Mouse (Mus musculus) midbrain, embryonic 12.5 days (tissue): ENCODE measurements around the gene Rpa3. TPM values are rescaled to one million over a fixed set of nuclear protein-coding genes. Genes with fewer than 3 reads are reported as not detected.

Source experiments
- ATAC-seq: fragments of 200-750 bp; cut with Nextera tagmentation; 2 replicates; pipeline ENCODE4 v1.8.0; 2017; ENCODE audit warnings: low read depth, moderate TSS enrichment, moderate library complexity; ENCODE audit not compliant: low FRiP score
- H3K27ac ChIP-seq: fragments of 300-500 bp; sonication (generic); replicated peaks from 2 replicates; pipeline ENCODE4 v1.5.1; 2016; ENCODE audit warnings: mild to moderate bottlenecking
- H3K27me3 ChIP-seq: fragments of 300-500 bp; sonication (generic); 2 replicates; pipeline ENCODE4 v1.6.1; 2016; ENCODE audit warnings: mild to moderate bottlenecking
- H3K36me3 ChIP-seq: fragments of 300-500 bp; sonication (generic); 2 replicates; pipeline ENCODE4 v1.6.1; 2016
- H3K4me1 ChIP-seq: fragments of 300-500 bp; sonication (generic); 2 replicates; pipeline ENCODE4 v1.6.1; 2016
- H3K4me2 ChIP-seq: fragments of 300-500 bp; sonication (generic); replicated peaks from 2 replicates; pipeline ENCODE4 v1.6.1; 2016; ENCODE audit warnings: mild to moderate bottlenecking, moderate library complexity
- H3K4me3 ChIP-seq: fragments of 300-500 bp; sonication (generic); 2 replicates; pipeline ENCODE4 v1.5.1; 2016; ENCODE audit warnings: mild to moderate bottlenecking
- H3K9ac ChIP-seq: fragments of 300-500 bp; sonication (generic); replicated peaks from 2 replicates; pipeline ENCODE4 v1.6.1; 2016; ENCODE audit warnings: mild to moderate bottlenecking, moderate library complexity
- H3K9me3 ChIP-seq: fragments of 300-500 bp; sonication (generic); 2 replicates; pipeline ENCODE4 v1.6.1; 2016; ENCODE audit warnings: mild to moderate bottlenecking
- WGBS: fragments of 180-500 bp; shearing (Covaris S2); methylation state at CpG from one replicate; pipeline ENCODE4 v1.1.7; 2016; 5-methylcytosine and 5-hydroxymethylcytosine counted together
- polyA plus RNA-seq: library from polyadenylated mRNA; unstranded; fragments of >200 nt; fragmentation: Nextera tagmentation; extraction: Ambion mirVana; gene quantifications from 2 replicates; pipeline ENCODE4 v1.2.1, GENCODE M21; 2016

Rpa3 gene
- polyA plus RNA-seq: 149 and 155 TPM in 2 replicates

DNA sequence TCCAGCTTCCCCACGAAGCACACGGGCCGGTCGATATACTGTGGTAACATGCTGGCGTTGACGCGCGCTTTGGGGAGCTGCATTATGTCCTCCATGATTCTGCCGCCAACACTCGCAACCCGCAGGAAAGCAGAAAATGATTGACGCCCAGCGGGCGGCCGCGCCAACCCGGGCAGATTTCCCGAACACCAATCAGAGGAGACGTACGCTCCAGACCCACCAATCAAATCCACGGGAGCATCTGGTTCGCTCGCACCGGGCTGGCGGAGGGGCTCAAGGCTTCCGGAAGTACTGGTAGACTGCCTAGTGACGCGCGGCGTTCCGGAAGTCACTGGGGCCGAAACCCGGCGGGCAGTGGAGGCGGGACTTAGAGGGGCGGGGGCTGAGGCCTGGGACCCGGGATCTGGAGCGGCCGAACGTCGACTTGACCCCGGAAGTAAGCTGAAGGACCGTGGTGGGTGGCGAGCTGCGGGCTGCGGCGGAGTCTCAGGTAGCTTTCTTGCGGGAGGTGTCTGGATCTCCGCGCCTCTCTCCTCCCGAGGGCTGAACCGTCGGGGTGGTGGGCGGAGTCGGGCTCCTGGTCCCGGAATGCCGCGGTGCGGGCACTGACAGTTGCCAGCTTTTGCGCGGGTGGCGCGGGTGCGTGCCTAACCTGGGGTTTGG is at the start of gene Rpa3, which contains the start of the genes Umad1 and Gm45062:
Gene Rpa3, minus strand, starts transcription at position 170 of the 663 bp plus-strand sequence.
Gene Umad1, plus strand, starts transcription at position 285 of the 663 bp plus-strand sequence.
Gene Gm45062, plus strand, starts transcription at position 447 of the 663 bp plus-strand sequence.
- under 1% methylated on average over 64 of the region's 64 CpGs for WGBS
- no peaks in the 10 kb centered on the region for H3K9me3 ChIP-seq
- peak within 1 kb of the TSS; percentile 80 for H3K27ac ChIP-seq
- peak; percentile 100 for ATAC-seq
- H3K4me2 ChIP-seq: peak within 1 kb of the TSS; percentile 82
- H3K4me1 ChIP-seq: peaks cover 17% of the 10 kb centered on the region
- H3K9ac ChIP-seq: peak within 1 kb of the TSS; percentile 78
- peak within 1 kb of the TSS; percentile 80 for H3K4me3 ChIP-seq
- 0 out of 2 replicates have a peak, but pooled peaks cover 3% of the 10 kb centered on the region for H3K36me3 ChIP-seq
- no peaks in the 10 kb centered on the region for H3K27me3 ChIP-seq

DNA sequence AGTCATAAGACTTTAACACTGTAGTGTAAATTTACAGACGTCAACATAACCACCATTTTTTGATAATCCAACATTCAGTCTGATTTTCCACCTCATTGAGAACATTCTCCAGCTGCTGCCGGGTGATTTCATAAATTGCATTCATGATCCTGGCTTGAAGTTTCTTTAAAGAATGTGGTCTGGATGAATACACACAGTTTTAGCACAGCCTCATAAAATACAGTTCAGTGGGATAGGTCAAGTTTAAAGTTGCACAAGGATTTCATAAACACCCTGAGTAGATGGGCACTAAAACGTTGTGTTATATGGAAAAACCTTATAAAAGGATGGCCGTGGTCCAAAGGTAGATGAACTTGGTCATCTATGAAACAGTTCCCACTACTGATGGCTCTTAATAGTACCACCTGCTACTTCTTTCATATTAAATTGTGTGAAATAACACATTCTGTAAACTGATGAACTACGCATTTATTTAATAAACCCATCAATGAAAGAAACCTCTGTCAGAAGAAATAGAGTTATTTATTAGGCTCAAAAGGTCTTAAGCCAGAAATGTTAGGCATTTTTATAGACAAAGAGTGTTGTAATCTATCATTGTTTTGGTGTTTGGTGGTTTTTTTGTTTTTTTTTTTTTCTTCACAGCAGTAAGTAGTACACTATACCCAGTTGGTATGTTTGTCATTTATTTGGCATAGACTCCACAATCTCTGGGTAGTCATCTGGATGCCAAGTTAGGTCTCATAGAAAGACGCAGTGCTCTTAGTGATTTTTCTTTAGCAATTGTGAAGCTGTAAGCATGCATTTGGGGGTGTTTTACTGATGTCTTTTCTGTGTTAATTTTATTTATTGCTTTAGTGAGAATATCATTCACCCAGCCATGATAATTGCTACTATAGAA is 49.2 kb upstream of the Rpa3 start:
- 86% methylated on average over 6 of the region's 6 CpGs for WGBS
- H3K4me2 ChIP-seq: no peak overlapping the region
- ATAC-seq: no peak

DNA sequence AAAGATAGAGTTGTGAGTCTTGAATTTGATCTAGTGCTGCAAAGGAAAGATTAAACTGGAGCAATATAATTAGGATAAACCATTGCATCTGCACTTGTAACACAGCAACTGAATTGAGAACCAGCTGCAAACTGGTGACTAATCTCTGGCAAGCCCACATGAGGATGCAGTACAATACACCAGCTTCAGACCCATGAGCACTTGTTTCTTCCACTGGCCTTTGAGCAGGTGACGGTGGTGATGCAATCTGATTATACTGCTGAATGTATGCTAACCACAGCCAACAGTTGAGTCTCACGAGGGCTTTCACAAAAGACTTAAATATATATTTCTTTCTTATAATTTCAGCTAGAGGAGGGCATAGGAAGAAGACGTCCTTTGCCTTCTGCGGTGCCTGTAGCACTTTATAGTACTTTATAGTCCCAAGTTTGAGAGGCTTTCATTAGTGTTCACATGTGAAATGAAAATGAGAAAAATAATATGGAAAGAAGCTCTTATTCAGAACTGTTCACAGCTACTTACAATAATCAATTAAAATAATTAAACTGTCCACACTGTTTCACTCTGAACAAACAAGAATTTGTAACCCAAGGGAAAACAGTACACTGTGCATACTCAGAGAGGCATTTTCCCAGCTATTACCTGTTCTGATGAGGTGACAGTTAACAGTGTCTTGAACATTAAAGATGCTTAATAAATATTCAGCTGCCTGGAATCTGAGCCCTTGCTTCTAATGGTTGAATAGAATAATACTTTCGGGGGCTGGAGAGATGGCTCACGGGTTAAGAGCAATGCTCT is 40.3 kb upstream of the Rpa3 start:
- no peaks in the 10 kb centered on the region for H3K36me3 ChIP-seq
- 70% methylated on average over 6 of the region's 6 CpGs for WGBS
- ATAC-seq: peak; percentile 78
- H3K27me3 ChIP-seq: no peaks in the 10 kb centered on the region
- peaks cover 2% of the 10 kb centered on the region; the same call in 1 of the 2 replicates for H3K4me1 ChIP-seq
- H3K27ac ChIP-seq: no peak overlapping the region
- H3K9ac ChIP-seq: no peak overlapping the region
- H3K9me3 ChIP-seq: no peaks in the 10 kb centered on the region
- H3K4me3 ChIP-seq: no peak overlapping the region
- no peak overlapping the region for H3K4me2 ChIP-seq

More for the DNA sequence above, 49.2 kb upstream of the Rpa3 start:
- H3K4me3 ChIP-seq: no peak overlapping the region
- no peaks in the 10 kb centered on the region for H3K36me3 ChIP-seq
- H3K9me3 ChIP-seq: no peaks in the 10 kb centered on the region
- no peak overlapping the region for H3K9ac ChIP-seq
- no peaks in the 10 kb centered on the region for H3K27me3 ChIP-seq
- no peaks in the 10 kb centered on the region for H3K4me1 ChIP-seq
- H3K27ac ChIP-seq: no peak overlapping the region

DNA sequence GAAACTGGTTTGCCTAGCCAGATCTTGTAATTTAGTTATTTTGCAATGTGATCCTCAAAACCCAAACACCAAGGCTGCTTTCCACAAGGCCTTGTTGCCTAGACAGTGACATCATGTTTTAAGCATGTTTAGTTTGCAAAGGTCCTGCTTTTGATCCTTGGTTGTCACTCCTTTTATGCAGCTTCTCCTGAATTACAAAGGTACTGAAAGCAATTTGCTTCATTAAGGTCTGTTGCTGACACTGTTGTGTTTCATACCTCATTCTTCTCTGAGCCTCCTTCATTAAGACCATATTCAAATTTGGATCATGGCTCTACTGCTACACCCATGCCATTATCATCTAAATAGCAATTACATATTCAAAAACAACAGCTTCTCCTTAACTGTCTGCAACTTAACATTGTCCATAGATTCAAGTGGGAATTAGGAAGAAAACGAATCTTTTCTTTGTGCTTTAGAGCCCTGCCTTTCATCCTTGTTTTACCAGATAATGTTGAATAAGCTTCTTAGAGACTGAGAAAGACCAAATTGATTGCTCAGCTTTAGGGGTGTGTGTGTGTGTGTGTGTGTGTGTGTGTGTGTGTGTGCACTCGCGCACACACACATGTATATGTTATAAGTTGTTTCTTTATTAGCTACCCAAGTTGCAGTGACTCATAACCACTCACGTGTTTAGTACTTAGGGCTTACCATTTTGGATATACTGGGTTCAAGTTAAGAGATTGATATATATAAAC is 35.2 kb upstream of the Rpa3 start:
- H3K27me3 ChIP-seq: no peaks in the 10 kb centered on the region
- no peak overlapping the region for H3K9ac ChIP-seq
- H3K36me3 ChIP-seq: no peaks in the 10 kb centered on the region
- peak; percentile 62 for ATAC-seq
- H3K4me2 ChIP-seq: no peak overlapping the region
- H3K27ac ChIP-seq: no peak overlapping the region
- WGBS: 64% methylated on average over 4 of the region's 4 CpGs
- no peak overlapping the region for H3K4me3 ChIP-seq
- no peaks in the 10 kb centered on the region for H3K9me3 ChIP-seq
- peaks cover 6% of the 10 kb centered on the region; the same call in 1 of the 2 replicates for H3K4me1 ChIP-seq

DNA sequence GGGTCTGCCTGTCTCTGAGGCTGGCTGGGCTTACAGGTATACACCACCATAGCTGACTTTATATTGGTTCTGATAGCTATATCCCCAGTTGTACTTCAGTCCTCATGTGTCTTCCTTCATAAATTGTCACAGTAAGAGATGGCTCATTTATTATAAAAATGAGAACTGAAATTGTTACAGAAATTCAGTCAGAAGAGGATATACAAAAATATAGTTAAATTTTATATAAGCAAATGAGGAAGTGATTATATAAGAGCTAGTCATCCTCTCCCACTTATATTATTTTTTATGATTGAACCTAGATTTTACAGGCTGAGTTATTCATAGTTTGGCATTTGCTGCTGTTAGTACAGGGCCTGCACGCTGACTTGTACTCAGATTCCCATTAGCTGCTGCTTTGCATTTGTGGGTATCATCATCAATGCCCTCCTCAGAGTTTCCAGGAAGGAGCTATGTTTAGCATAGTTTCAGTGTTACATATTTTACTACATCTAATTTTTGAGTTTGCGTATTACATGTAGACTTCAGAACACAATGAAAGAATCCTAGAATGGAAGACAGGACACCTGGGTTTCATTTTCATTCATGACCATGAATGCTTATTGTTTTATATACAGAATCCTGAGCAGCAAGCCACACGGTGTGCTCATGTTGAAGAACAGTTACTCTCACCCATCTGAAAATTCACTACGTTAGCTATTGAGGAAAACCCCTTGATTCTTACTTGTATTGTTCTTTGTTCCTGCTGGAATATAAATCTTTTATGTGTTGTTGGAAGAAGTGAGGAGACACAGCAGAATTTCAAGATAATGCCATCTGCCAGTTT is 30.0 kb upstream of the Rpa3 start:
- Histone ChIP-seq H3K9me3 (no peaks in the 10 kb centered on the region), H3K4me2 (no peak overlapping the region), H3K27me3 (no peaks in the 10 kb centered on the region), H3K4me3 (no peak overlapping the region), H3K27ac (no peak overlapping the region), H3K9ac (no peak overlapping the region), H3K36me3 (no peaks in the 10 kb centered on the region), H3K4me1 (peaks cover 1% of the 10 kb centered on the region; the same call in 1 of the 2 replicates)
- no peak for ATAC-seq
- WGBS: 86% methylated on average over 4 of the region's 4 CpGs

DNA sequence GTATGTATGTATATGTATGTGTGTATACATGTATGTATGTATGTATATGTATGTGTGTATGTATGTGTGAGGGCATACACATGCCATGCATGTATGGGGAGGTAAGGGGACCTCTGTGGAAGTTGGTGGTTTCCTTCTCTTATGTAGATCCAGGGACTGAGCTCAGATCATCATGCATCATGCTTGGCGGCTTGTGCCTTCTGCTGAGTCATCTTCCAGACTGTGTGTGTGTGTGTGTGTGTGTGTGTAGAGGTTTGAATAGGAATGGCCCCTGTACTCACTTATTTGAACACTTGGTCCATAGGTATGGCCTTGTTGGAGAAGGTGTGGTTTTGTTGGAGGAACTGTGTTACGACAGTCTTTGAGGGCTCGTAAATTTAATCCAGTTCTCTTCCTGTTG is 27.2 kb upstream of the Rpa3 start:
- 100% methylated on average over 3 of the region's 3 CpGs for WGBS
- no peak overlapping the region for H3K9ac ChIP-seq
- ATAC-seq: no peak

DNA sequence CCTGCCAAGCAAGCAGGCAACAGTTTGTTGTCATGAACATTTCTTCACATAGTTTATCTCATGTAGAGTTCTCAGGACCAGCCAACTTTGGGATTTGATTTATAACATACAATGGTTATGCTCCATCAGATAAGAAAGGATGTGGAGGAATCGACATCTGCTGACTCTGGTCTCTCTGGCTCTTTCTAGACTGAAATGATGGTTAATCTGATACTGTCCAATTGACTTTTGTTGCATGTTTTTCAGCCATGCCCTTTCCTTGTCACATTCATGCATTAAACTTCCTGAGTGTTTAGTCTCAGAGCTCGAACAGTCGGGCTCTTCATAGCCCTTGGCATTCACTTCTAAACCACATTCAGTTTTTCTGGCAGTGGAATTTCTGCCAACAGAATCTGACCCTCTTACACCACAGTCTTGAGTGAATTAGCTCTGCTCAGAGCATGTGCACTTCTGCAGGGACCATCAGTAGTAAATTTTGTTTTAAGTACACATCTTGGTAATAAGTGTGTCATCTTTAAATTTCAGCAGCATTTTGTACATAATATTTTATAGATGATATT is 26.5 kb upstream of the Rpa3 start:
- no peak overlapping the region for H3K4me3 ChIP-seq
- no peak overlapping the region for H3K4me2 ChIP-seq
- H3K9me3 ChIP-seq: no peaks in the 10 kb centered on the region
- H3K36me3 ChIP-seq: no peaks in the 10 kb centered on the region
- H3K4me1 ChIP-seq: no peaks in the 10 kb centered on the region
- 92% methylated on average over 3 of the region's 3 CpGs for WGBS
- no peak overlapping the region for H3K27ac ChIP-seq
- no peak for ATAC-seq
- H3K27me3 ChIP-seq: no peaks in the 10 kb centered on the region
- no peak overlapping the region for H3K9ac ChIP-seq

More for the DNA sequence above, 27.2 kb upstream of the Rpa3 start:
- no peak overlapping the region for H3K27ac ChIP-seq
- H3K36me3 ChIP-seq: no peaks in the 10 kb centered on the region
- no peaks in the 10 kb centered on the region for H3K27me3 ChIP-seq
- H3K4me3 ChIP-seq: no peak overlapping the region
- H3K4me2 ChIP-seq: no peak overlapping the region
- no peaks in the 10 kb centered on the region for H3K4me1 ChIP-seq
- H3K9me3 ChIP-seq: no peaks in the 10 kb centered on the region

DNA sequence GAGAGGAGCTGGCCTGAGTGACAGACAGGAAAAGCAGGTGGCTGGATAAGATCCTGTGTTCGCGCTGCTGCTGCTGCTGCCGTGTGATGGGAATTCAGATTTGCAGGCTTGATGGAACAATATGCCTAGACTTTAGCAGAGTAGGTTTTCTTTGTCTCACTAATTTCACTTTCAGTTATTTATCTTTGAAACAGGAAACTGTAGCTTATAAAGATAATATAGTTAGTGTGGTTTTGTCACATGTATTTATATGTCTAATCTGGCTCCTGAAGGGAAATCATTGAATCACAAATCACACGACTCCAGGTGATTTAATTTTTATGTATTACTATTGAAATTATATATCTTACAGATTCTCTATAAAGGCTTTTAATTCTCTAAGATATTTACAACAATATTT is 24.3 kb upstream of the Rpa3 start:
- Histone ChIP-seq H3K9ac (no peak overlapping the region), H3K36me3 (no peaks in the 10 kb centered on the region), H3K9me3 (no peaks in the 10 kb centered on the region), H3K27ac (no peak overlapping the region), H3K4me1 (no peaks in the 10 kb centered on the region), H3K4me2 (no peak overlapping the region), H3K27me3 (no peaks in the 10 kb centered on the region), H3K4me3 (no peak overlapping the region)
- ATAC-seq: no peak
- 93% methylated on average over 4 of the region's 4 CpGs for WGBS

DNA sequence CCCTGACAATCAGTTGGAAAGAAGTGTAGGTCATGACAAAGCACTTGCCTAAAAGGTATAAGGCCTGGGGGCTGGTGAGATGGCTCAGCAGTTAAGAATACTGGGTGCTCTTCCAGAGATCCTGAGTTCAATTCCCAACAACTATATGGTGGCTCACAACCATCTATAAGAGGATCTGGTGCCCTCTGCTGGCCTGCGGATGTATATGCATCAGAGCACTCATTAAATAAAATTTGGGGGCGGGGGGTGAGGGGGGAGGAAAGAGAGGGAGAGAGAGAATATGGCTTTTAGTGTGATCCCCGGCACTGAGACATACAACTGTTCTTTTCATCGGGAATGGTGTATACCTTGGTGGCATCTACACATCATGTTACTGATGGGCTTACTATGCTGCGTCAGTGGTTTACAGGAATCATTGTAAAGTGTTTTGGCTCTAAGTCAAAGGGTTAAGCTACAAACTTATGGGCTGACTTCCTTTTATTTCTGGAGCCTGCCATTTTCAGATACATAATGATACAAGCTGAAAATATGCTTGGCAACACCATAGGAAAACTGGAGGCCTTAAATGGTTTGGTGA is 19.5 kb upstream of the Rpa3 start:
- H3K27ac ChIP-seq: no peak overlapping the region
- 77% methylated on average over 5 of the region's 5 CpGs for WGBS
- H3K4me3 ChIP-seq: no peak overlapping the region
- no peak overlapping the region for H3K9ac ChIP-seq
- no peaks in the 10 kb centered on the region for H3K27me3 ChIP-seq
- ATAC-seq: no peak
- H3K4me1 ChIP-seq: no peaks in the 10 kb centered on the region
- no peaks in the 10 kb centered on the region for H3K9me3 ChIP-seq
- H3K36me3 ChIP-seq: no peaks in the 10 kb centered on the region
- H3K4me2 ChIP-seq: no peak overlapping the region

DNA sequence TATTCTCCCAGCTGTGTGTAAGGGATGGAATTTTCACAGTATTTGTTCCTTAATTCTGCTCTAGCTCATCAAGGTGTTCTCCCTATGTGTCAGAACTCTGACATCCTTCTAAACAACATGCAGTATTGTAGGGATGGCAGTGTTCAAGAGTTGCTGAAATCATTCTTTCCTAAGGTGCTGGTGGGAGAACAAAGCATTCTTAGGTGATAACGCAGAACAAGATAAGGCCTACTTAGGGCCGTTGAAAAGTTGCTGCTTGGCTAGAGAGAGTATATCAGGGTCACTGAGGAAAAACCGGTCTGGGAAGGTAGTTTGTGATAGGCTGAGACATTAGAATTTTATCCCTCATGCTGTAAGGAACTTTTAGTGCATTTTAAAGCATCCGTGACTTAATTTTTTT is 17.5 kb upstream of the Rpa3 start:
- Histone ChIP-seq H3K4me1 (no peaks in the 10 kb centered on the region), H3K36me3 (peaks cover 7% of the 10 kb centered on the region), H3K27me3 (no peaks in the 10 kb centered on the region), H3K27ac (no peak overlapping the region), H3K9ac (no peak overlapping the region), H3K9me3 (no peaks in the 10 kb centered on the region), H3K4me3 (no peak overlapping the region), H3K4me2 (no peak overlapping the region)
- no peak for ATAC-seq
- WGBS: 83% methylated on average over 4 of the region's 4 CpGs
